In genomic region chr16:45871286-45871976, GRCm38 (mm10) we compare ENCODE assay signal across 9 mouse cellular contexts.
DNase-seq lines count a peak whose midpoint lies in the region; ATAC-seq and TF ChIP-seq lines count a peak whose summit lies in the region.
"Had no signal": no experiment of that assay in that cellular context is flagged by ENCODE, and none has a peak within 500 bp of the region (broad histone marks: within the 10 kb centered on the region; RNA-seq: fewer than 3 reads in every experiment).

No protein-coding gene starts in this region.

- ATAC-seq in Patski, result peak; percentile 84
- no peak for ATAC-seq in heart, embryonic 14.5 days (ENCODE audit: insufficient number of reproducible peaks, insufficient read depth, low FRiP score, low read depth)
- ATAC-seq in lung, postnatal 0 days, result peak; percentile 85
- no peak for ATAC-seq in midbrain, embryonic 16.5 days
- ATAC-seq in megakaryocyte-erythroid progenitor cell, adult 5-6 weeks (replicated peaks; ENCODE audit: low FRiP score, low TSS enrichment, poor library complexity, severe bottlenecking), result no peak
- ATAC-seq: forebrain, embryonic 14.5 days had no signal

- peaks cover 6 to 20% of the 10 kb centered on the region in 2 experiments for H3K4me1 ChIP-seq in heart, embryonic 14.5 days (ENCODE audit: control insufficient read depth in 2 of 2, insufficient read depth in 2 of 2, low read length in 2 of 2)
- H3K4me1 ChIP-seq in lung, postnatal 0 days (ENCODE audit: insufficient read depth, low read depth, low read length), result peaks cover 11% of the 10 kb centered on the region; the same call in 1 of the 2 replicates
- H3K4me1 ChIP-seq in midbrain, embryonic 16.5 days (ENCODE audit: control insufficient read depth, insufficient read depth, low read length), result no peaks in the 10 kb centered on the region
- H3K4me1 ChIP-seq: liver, embryonic 13.5 days had no signal

- no peaks in the 10 kb centered on the region for H3K9me3 ChIP-seq in heart, embryonic 14.5 days (ENCODE audit: control insufficient read depth, low read length)
- H3K9me3 ChIP-seq in lung, postnatal 0 days (ENCODE audit: low read length), result no peaks in the 10 kb centered on the region
- no peaks in the 10 kb centered on the region for H3K9me3 ChIP-seq in midbrain, embryonic 16.5 days (replicated peaks; ENCODE audit: control insufficient read depth, low read length, poor library complexity, severe bottlenecking)
- H3K9me3 ChIP-seq: liver, embryonic 13.5 days had no signal

- no peaks in the 10 kb centered on the region for H3K27me3 ChIP-seq in Patski
- H3K27me3 ChIP-seq in heart, embryonic 14.5 days (ENCODE audit: control insufficient read depth, insufficient read depth, low read length), result no peaks in the 10 kb centered on the region
- no peaks in the 10 kb centered on the region for H3K27me3 ChIP-seq in lung, postnatal 0 days (replicated peaks; ENCODE audit: insufficient read depth, low read length)
- no peaks in the 10 kb centered on the region for H3K27me3 ChIP-seq in midbrain, embryonic 16.5 days (ENCODE audit: control insufficient read depth, insufficient read depth, low read depth, low read length)
- H3K27me3 ChIP-seq: liver, embryonic 13.5 days had no signal

- no peak overlapping the region for H3K4me2 ChIP-seq in heart, embryonic 14.5 days (ENCODE audit: low read length)
- H3K4me2 ChIP-seq in lung, postnatal 0 days (replicated peaks; ENCODE audit: low read depth, low read length), result no peak overlapping the region
- H3K4me2 ChIP-seq in midbrain, embryonic 16.5 days (ENCODE audit: low read length), result no peak overlapping the region
- H3K4me2 ChIP-seq: liver, embryonic 13.5 days had no signal

- no peak overlapping the region for H3K9ac ChIP-seq in heart, embryonic 14.5 days (ENCODE audit: low read length)
- H3K9ac ChIP-seq in lung, postnatal 0 days (replicated peaks; ENCODE audit: low read depth), result no peak overlapping the region
- H3K9ac ChIP-seq in midbrain, embryonic 16.5 days (ENCODE audit: low read depth, low read length), result no peak overlapping the region
- H3K9ac ChIP-seq: liver, embryonic 13.5 days had no signal

- POLR2A ChIA-PET in Patski (lab: Charles Lee), result interaction anchor here (0.7 to 1.3 kb wide), 3 partner anchors 28 to 44 kb away, joined by 4 to 8 read pairs (median 4); no protein-coding TSS in a partner anchor

- TF ChIP-seq EP300 in lung, postnatal 0 days (IDR thresholded peaks at IDR 0.05), result peak; percentile 92

- no peak overlapping the region for H3K4me3 ChIP-seq in heart, embryonic 14.5 days (ENCODE audit: control insufficient read depth in 1 of 2, insufficient read depth in 1 of 2, low read depth in 1 of 2, low read length in 2 of 2)
- no peak overlapping the region for H3K4me3 ChIP-seq in lung, postnatal 0 days (ENCODE audit: low read depth, low read length)
- H3K4me3 ChIP-seq in midbrain, embryonic 16.5 days (ENCODE audit: low read depth, low read length), result no peak overlapping the region
- H3K4me3 ChIP-seq: liver, embryonic 13.5 days had no signal

- WGBS in heart, embryonic 14.5 days, result 41% methylated on average over 10 of the region's 10 CpGs
- 27% methylated on average over 10 of the region's 10 CpGs for WGBS in lung, postnatal 0 days
- 80% methylated on average over 10 of the region's 10 CpGs for WGBS in midbrain, embryonic 16.5 days

- no peak for DNase-seq in Patski (ENCODE audit: low read depth, low spot score)
- peak; percentile 80 for DNase-seq in adrenal gland, adult 8-10 months
- peak; percentile 88 for DNase-seq in lung, postnatal 0 days (ENCODE audit: low spot score)
- DNase-seq in thymus, postnatal 25 days, result no peak
- DNase-seq: liver, embryonic 13.5 days had no signal

- CTCF ChIA-PET in Patski (lab: Charles Lee), result interaction anchor here (1.0 to 2.3 kb wide), 7 partner anchors 9 to 96 kb away, joined by 3 to 10 read pairs (median 7); no protein-coding TSS in a partner anchor

- TF ChIP-seq CTCF in Patski (IDR thresholded peaks at IDR 0.05), result no peak
- peak; percentile 45 for TF ChIP-seq CTCF in lung, postnatal 0 days (IDR thresholded peaks at IDR 0.05)

- in situ Hi-C loops in Patski (cut with MboI; ENCODE audit: low pct_unique_long_range_greater_than_20kb), result no loop called here

- no peaks in the 10 kb centered on the region for H3K36me3 ChIP-seq in heart, embryonic 14.5 days (ENCODE audit: control insufficient read depth, insufficient read depth, low read length)
- H3K36me3 ChIP-seq in lung, postnatal 0 days (ENCODE audit: insufficient read depth, low read length), result no peaks in the 10 kb centered on the region
- no peaks in the 10 kb centered on the region for H3K36me3 ChIP-seq in midbrain, embryonic 16.5 days (ENCODE audit: control insufficient read depth, insufficient read depth, low read length)
- H3K36me3 ChIP-seq: liver, embryonic 13.5 days had no signal

- H3K27ac ChIP-seq in heart, embryonic 14.5 days (replicated peaks in 1 of 2; ENCODE audit: control insufficient read depth in 1 of 2, insufficient read depth in 1 of 2, low read depth in 2 of 2, low read length in 2 of 2), result peak overlapping the region; percentile 65 to 68
- peak overlapping the region; percentile 89 for H3K27ac ChIP-seq in lung, postnatal 0 days (ENCODE audit: low read length)
- H3K27ac ChIP-seq in midbrain, embryonic 16.5 days (ENCODE audit: low read length), result no peak overlapping the region
- H3K27ac ChIP-seq: liver, embryonic 13.5 days had no signal

Comparison
In these comparisons a context has a peak if more than half of its experiments do, and no peak if none do; other contexts are left out.
1. ATAC-seq: peak in Patski (single experiment) and lung, postnatal 0 days (single experiment); none in heart, embryonic 14.5 days (single experiment), midbrain, embryonic 16.5 days (single experiment) and megakaryocyte-erythroid progenitor cell, adult 5-6 weeks (single experiment).
2. DNase-seq: peak in adrenal gland, adult 8-10 months (single experiment) and lung, postnatal 0 days (single experiment); none in Patski (single experiment) and thymus, postnatal 25 days (single experiment).